Mouse (Mus musculus) testis, adult 2 months (tissue): ENCODE data around the gene Thop1.

Source experiments
- CTCF ChIP-seq: fragments of 200-500 bp; IDR thresholded peaks from 2 replicates; pipeline ENCODE4 v1.5.1; 2012; ENCODE audit warnings: low read depth, mild to moderate bottlenecking, inconsistent platforms, low read length, moderate library complexity; ENCODE audit not compliant: control insufficient read depth, insufficient read depth, insufficient replicate concordance
- POLR2A ChIP-seq: fragments of 200-500 bp; IDR thresholded peaks from 2 replicates; pipeline ENCODE4 v1.6.1; 2012; ENCODE audit warnings: low read depth, mild to moderate bottlenecking, inconsistent platforms, low read length, moderate library complexity; ENCODE audit not compliant: control insufficient read depth

- TF ChIP-seq POLR2A, result peak; percentile 68
- no peak for TF ChIP-seq CTCF
Observed at GRCm38 (mm10) chr10:81069836-81070235, at the start of gene Thop1.
